Mouse (Mus musculus) adrenal gland, postnatal 10 days (tissue): ENCODE data around the gene Ankrd44. TPM values are rescaled to one million over a fixed set of nuclear protein-coding genes. Genes with fewer than 3 reads are reported as not detected.

Experiments
- DNase-seq: peaks from one replicate; pipeline ENCODE4 v3.0.0; 2021; ENCODE audit warnings: mixed read lengths
- microRNA-seq: library from miRNA; unstranded; fragments of <30 nt; microRNA quantifications from one replicate; pipeline ENCODE4 v1.2.0, GENCODE M21; 2021
- total RNA-seq, 2 experiments: library from RNA; stranded (reverse); gene quantifications; 2 replicates each; pipeline ENCODE4 v1.2.3; 2021

Ankrd44 gene
- total RNA-seq, 2 experiments from 2014 or later = 25.7 to 32.1 TPM

- DNase-seq = peak; percentile 60
Observed at GRCm38 (mm10) chr1:54614963-54615362, 311.2 kb downstream of the Ankrd44 start.

- no peak for DNase-seq
Observed at GRCm38 (mm10) chr1:54612344-54612743, 313.8 kb downstream of the Ankrd44 start.

- no peak for DNase-seq
Observed at GRCm38 (mm10) chr1:54611891-54612290, 314.3 kb downstream of the Ankrd44 start.

- DNase-seq = no peak
Observed at GRCm38 (mm10) chr1:54606936-54607335, 319.3 kb downstream of the Ankrd44 start.

GRCm38 (mm10) chr1:54601692-54602091 is 324.5 kb downstream of the Ankrd44 start:
- no peak for DNase-seq

- DNase-seq = no peak
Observed at GRCm38 (mm10) chr1:54600275-54600674, 325.9 kb downstream of the Ankrd44 start.

- DNase-seq = no peak
Observed at GRCm38 (mm10) chr1:54597594-54598217, 328.5 kb downstream of the Ankrd44 start.

DNA sequence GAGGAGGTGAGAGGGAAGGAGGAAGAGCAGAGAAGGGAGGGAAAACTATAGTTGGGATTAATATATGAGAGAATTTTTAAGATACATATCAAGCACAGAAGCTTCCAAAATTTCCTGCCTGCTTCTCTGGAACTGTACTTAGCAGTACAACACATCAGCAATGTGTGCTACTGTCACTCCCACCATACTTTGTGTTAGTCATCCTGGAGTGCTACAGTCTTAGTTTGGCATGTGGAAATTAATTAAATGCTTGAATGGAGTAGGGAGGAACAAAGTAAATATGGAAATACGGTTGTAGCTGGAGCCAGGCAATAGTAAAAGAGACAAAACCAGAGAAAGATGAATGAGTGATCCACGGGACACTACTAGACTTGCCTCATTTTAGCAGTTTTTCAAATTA is 330.0 kb downstream of the Ankrd44 start:
- no peak for DNase-seq

Small RNA genes within 50 kb of the gene (microRNA-seq; reads per million reads assigned to microRNA genes)
- not detected for gene Gm24053

Other genes with a start within 250 kb of the Ankrd44 start
- 100 to 1,000 TPM; 117 to 148 TPM for gene Sf3b1, start 101.1 kb upstream of the Ankrd44 start, total RNA-seq
- 10 to 100 TPM; 35.7 to 82.2 TPM for gene Coq10b, start 126.4 kb upstream of the Ankrd44 start, total RNA-seq
- 100 to 1,000 TPM; 366 to 527 TPM for gene Hspe1, start 161.7 kb upstream of the Ankrd44 start, total RNA-seq
- gene Hspd1, start 161.9 kb upstream of the Ankrd44 start, total RNA-seq = 100 to 1,000 TPM; 724 to 915 TPM
- 100 to 1,000 TPM; 132 to 252 TPM for gene Mob4, start 204.8 kb upstream of the Ankrd44 start, total RNA-seq